Comparison of ENCODE assay signal across 17 mouse cellular contexts in the genomic region with DNA sequence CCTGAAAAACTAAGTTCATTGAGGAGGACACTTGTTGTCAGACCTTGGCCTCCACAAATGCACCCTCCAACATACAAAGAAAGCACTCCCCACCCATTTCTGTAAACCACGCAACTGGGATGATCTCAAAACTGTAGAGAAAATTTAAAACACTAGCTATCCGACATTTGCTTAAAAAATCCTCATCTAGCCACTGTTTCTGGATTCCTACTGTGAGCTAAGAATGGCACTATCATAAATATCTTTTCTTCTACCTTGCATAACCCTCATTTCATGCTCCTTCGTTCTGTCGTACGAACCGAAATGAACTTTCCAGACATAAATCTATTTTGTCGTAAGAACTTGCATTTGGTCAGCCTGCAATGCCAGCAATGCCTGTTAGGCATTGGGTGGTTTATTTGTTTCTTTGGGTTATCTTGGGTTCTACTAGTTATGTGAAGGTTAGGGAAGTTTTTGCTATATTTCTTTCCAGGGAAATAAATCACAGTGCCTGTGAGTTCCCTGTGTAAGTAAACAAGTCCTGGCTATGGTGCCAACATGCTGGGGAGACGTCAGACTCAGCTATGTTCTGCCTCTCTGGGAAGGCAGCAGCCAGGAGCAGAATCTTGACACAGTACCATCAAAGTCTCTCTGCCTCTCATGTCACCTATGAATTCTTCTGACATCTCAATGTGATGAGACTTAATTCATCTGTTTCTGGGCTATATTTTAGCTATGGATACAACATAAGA.
DNase-seq lines count a peak whose midpoint lies in the region; ATAC-seq lines count a peak whose summit lies in the region.
"Had no signal": no experiment of that assay in that cellular context is flagged by ENCODE, and none has a peak within 500 bp of the region (broad histone marks: within the 10 kb centered on the region; RNA-seq: fewer than 3 reads in every experiment).

No protein-coding gene starts in this region.

- ATAC-seq in frontal cortex, adult (ENCODE audit: low TSS enrichment): peak; percentile 95
- ATAC-seq: activated CD4-positive, CD25-positive, alpha-beta regulatory T cell, adult 4 months; CD4-positive, CD25-positive, alpha-beta regulatory T cell, adult 4 months; Patski had no signal

- DNase-seq in frontal cortex, postnatal 14 days (ENCODE audit: low spot score in 2 of 2): no peak
- peak; percentile 12 for DNase-seq in urinary bladder, postnatal 14 days (ENCODE audit: low spot score)
- DNase-seq in urinary bladder, postnatal 4 days (ENCODE audit: low spot score in 2 of 2): no peak
- DNase-seq: adrenal gland, adult 2 months; adrenal gland, adult 8-10 months; adrenal gland, postnatal 10 days; adrenal gland, postnatal 14 days; adrenal gland, postnatal 25 days; adrenal gland, postnatal 36 days; B cell, adult 2 months; cerebellum, adult 11 months; cerebellum, adult 11-12 months; cerebellum, adult 18-20 months had no signal
